Mouse (Mus musculus) natural killer cell, adult 2 months (primary cell): ENCODE data around the gene Tlcd1.
A peak's percentile ranks its signal among the peaks of the same experiment; 100 is the strongest.

Source experiments
- DNase-seq, 2 experiments: peaks; one replicate each; pipeline ENCODE4 v3.0.0; 2022; ENCODE audit warnings: low spot score in 2 of 2

Gene Tlcd1

GRCm38 (mm10) chr11:78204287-78204686 lies 27.8 kb downstream of the Tlcd1 start:
- no peak for DNase-seq

GRCm38 (mm10) chr11:78205361-78206206 lies 29.1 kb downstream of the Tlcd1 start:
- no peak for DNase-seq

DNA sequence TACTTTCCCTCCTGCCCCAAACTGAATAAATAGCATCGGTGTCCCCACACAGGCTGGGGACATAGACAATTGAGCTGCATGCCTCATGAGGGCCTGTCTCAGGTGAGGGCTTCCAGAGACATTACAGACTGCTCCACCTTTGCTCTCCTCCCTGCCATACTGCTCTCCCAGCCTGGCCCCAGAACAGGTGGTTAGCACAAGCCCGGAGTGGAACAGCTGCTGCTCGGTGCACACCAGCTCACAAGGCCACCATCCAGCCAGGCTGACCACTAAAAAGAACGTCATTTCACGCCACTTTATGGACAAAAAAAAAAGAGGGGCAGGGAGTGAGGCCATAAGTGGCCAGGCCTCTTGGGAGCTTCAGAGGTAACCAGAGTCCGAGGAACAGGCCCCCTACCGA lies 30.7 kb downstream of the Tlcd1 start:
- DNase-seq, result no peak

DNA sequence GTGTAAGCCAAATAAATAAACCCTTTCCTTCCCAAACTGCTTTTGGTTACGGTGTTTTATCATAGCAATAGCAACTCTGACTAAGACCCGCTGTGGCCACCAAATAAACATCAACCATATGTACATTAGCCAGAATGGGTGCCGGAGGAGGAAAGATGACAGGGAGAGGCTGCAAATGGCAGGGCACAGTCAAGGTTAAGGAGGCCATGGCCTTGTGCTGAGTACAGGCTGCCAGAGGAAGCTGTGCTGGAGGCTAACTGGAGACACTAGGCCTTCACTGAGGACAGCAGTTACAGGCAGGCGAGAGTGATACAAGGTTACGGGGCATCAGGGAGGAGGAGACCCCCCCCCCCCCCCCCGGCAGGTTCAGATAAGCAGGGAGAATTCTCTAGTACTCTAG lies 33.4 kb downstream of the Tlcd1 start:
- DNase-seq, result no peak

GRCm38 (mm10) chr11:78210615-78211014 lies 34.1 kb downstream of the Tlcd1 start:
- no peak for DNase-seq

DNA sequence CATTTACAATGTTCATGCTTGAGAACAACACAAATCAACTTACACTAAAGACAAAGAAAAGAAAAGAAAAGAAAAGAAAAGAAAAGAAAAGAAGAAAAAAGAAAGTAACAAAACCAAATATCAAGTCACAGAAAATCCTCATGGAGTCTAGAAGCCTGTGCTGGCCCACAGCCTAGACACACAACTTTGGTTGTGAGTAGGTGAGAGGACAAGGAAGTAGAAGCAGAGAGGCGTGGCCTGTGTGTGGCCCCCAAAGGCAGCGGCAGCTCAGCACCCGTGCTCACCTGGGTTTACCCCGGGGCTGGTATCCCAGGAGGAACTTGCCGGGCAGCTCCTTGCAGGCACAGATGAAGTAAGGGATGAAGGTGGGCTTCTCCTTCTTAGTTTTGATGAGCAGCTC lies 35.0 kb downstream of the Tlcd1 start:
- DNase-seq, result no peak

DNA sequence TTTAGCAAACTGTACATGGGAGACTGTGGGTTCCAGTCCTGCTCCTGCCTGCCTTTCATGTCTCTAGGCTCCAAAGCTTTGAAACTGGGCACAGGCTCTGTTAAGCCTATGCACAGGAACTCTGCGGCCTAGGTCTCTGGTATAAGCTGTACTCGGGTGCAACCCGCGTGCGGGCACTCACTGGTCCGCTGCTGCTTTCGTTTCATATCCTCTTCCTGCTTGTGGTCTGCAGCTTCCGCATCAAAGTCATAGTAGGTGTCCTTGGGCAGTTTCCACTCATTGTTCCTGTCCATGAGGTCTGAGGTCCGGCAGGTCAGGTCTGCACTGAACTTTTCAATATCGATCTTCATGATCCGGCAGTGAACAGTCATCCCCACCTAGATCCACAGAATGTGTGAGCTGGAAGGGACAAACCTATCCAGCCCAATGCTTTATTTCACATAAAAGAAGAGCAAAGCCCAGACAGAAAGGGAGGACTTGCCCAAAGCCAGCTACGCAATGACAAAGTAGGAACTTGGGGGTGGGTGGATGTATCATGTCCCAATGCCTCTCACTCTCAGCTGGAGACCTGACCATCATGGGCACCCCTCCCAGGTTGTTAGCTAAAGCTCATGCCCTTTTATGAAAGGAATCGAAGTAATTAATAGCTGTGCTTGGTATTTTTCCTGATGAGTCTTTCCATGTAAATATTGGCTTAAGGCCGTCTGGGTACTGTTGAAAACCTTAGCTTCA lies 36.7 kb downstream of the Tlcd1 start:
- peak; percentile 63 to 67 for DNase-seq

DNA sequence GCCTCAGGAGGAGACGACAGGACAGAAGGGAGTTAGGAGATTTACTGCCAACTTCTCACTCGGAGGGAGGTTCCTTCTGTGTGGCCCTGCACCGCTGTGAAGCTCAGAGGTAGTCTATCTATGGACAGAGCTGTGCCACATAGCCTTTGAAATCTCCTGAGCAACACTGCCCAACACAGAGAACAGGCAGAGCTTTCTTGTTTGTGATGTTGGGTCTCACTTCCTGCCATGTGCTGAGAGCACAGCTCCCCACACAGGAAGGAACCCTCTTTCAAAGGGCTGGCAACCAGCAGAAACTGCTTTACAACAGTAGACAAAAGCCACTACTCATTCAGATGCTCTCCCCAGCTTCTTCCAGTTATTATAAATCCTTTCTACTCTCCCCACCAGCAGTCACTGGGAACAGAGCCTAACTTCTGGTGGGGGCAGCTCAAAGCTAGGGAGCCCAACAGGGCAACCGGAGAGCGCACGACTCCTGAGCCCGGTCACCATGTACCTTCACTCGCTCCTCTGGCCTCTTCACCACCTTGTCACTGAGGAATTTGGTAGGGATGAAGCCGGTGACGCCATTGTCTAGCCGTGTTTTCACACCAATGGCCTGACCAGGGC lies 39.3 kb downstream of the Tlcd1 start:
- peak; percentile 9 to 12 for DNase-seq

DNA sequence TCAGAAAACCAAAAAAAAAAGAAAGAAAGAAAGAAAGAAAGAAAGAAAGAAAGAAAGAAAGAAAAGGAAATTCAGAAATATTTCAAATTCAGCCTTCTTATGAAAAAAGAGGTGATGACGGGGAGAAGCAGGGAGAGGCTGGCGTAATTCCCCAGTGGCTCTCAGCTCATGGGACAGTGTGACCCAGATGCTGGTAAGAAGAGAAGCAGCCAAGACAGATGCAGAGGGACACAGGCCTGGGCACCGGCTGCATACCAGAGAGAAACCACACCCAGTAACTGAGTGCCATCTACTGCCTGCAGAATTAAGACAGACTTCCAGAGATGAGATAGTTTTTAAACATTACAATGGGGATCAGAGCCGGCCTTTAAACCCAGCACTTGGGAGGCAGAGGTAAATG lies 47.1 kb downstream of the Tlcd1 start:
- DNase-seq, result no peak
